Mouse (Mus musculus) forebrain, postnatal 0 days (tissue): ENCODE data around the gene Il13. TPM values are rescaled to one million over a fixed set of nuclear protein-coding genes. Genes with fewer than 3 reads are reported as not detected.
A peak's percentile ranks its signal among the peaks of the same experiment; 100 is the strongest.

ENCODE experiments used
- ATAC-seq: fragments of 200-750 bp; cut with Nextera tagmentation; 2 replicates; pipeline ENCODE4 v1.8.0; 2017; ENCODE audit warnings: mild to moderate bottlenecking, moderate library complexity
- DNase-seq: peaks from one replicate; pipeline ENCODE4 v3.0.0-alpha.2; 2015
- H3K27ac ChIP-seq: fragments of 300-500 bp; sonication (generic); 2 replicates; pipeline ENCODE4 v1.5.1; 2014; ENCODE audit warnings: low read depth, mild to moderate bottlenecking, antibody characterized with exemption, low read length, moderate library complexity, mixed read lengths
- H3K27me3 ChIP-seq: fragments of 300-500 bp; sonication (generic); 2 replicates; pipeline ENCODE4 v1.6.1; 2014; ENCODE audit warnings: mild to moderate bottlenecking, low read length, mixed read lengths; ENCODE audit not compliant: insufficient read depth
- H3K36me3 ChIP-seq: fragments of 300-500 bp; sonication (generic); 2 replicates; pipeline ENCODE4 v1.6.1; 2014; ENCODE audit warnings: mild to moderate bottlenecking, moderate library complexity; ENCODE audit not compliant: insufficient read depth
- H3K4me1 ChIP-seq: fragments of 300-500 bp; sonication (generic); 2 replicates; pipeline ENCODE4 v1.6.1; 2014; ENCODE audit warnings: antibody characterized with exemption; ENCODE audit not compliant: insufficient read depth
- H3K4me2 ChIP-seq: fragments of 300-500 bp; sonication (generic); 2 replicates; pipeline ENCODE4 v1.6.1; 2014; ENCODE audit warnings: low read depth, mild to moderate bottlenecking, moderate library complexity
- H3K4me3 ChIP-seq: fragments of 300-500 bp; sonication (generic); 2 replicates; pipeline ENCODE4 v1.5.1; 2014; ENCODE audit warnings: low read depth, low read length, mixed read lengths
- H3K9ac ChIP-seq: fragments of 300-500 bp; sonication (generic); 2 replicates; pipeline ENCODE4 v1.6.1; 2014; ENCODE audit warnings: mild to moderate bottlenecking
- H3K9me3 ChIP-seq: fragments of 300-500 bp; sonication (generic); 2 replicates; pipeline ENCODE4 v1.6.1; 2016; ENCODE audit warnings: low read length
- CTCF ChIP-seq: sonication (generic); IDR thresholded peaks from 2 replicates; pipeline ENCODE4 v1.5.1; 2016; ENCODE audit warnings: antibody characterized with exemption, control low read depth, low read depth
- WGBS: fragments of 180-500 bp; shearing (Covaris S2); extraction: QIAGEN DNeasy Blood & Tissue Kit; methylation state at CpG from one replicate; pipeline ENCODE4 v1.1.7; 2014; 5-methylcytosine and 5-hydroxymethylcytosine counted together
- polyA plus RNA-seq: library from polyadenylated mRNA; unstranded; fragments of >200 nt; fragmentation: Nextera tagmentation; extraction: Ambion mirVana; gene quantifications from 2 replicates; pipeline ENCODE4 v1.2.1, GENCODE M21; 2015
- total RNA-seq: library from RNA; depleted of rRNA; stranded (reverse); fragments of >200 nt; gene quantifications from 2 replicates; pipeline ENCODE4 v1.2.3, GENCODE M21; 2014

Il13 gene
- total and polyA plus RNA-seq, 2 experiments from 2014 or later: not detected

DNA sequence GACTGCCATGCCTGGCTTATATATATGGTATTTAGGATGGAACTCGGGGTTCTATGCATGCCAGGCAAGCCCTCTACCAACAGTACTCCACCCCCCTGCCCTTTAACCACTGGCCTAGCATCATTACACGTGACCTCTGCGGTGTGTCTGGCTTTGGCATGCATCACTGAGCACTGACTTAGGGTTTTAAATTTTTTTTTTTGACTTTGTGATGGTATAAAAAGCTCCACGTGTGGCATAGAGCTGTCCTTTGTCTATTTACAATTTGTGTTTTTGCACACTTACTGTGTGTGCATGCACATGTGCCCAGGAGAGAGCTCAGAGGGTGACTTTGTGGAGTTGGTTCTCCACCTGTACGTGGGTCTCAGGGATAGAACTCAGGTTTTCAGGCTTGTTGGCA, 9.5 kb upstream of the Il13 start:
- DNase-seq: no peak
- WGBS: 72% methylated on average over 5 of the region's 5 CpGs
- ATAC-seq: no peak
- TF ChIP-seq CTCF: no peak
- H3K9ac ChIP-seq: no peak overlapping the region
- H3K36me3 ChIP-seq: no peaks in the 10 kb centered on the region
- H3K4me1 ChIP-seq: no peaks in the 10 kb centered on the region
- H3K4me2 ChIP-seq: no peak overlapping the region
- H3K4me3 ChIP-seq: no peak overlapping the region
- no peak overlapping the region for H3K27ac ChIP-seq
- no peaks in the 10 kb centered on the region for H3K9me3 ChIP-seq
- no peaks in the 10 kb centered on the region for H3K27me3 ChIP-seq

- no peaks in the 10 kb centered on the region for H3K9me3 ChIP-seq
- TF ChIP-seq CTCF: peak; percentile 32; the same call in 1 of the 2 replicates
- H3K27me3 ChIP-seq: no peaks in the 10 kb centered on the region
- H3K9ac ChIP-seq: no peak overlapping the region
- no peaks in the 10 kb centered on the region for H3K4me1 ChIP-seq
- no peaks in the 10 kb centered on the region for H3K36me3 ChIP-seq
- 81% methylated on average over 12 of the region's 12 CpGs for WGBS
- no peak overlapping the region for H3K4me3 ChIP-seq
- DNase-seq: no peak
- ATAC-seq: no peak
- no peak overlapping the region for H3K4me2 ChIP-seq
- no peak overlapping the region for H3K27ac ChIP-seq
Measured at GRCm38 (mm10) chr11:53642744-53643279, 8.3 kb upstream of the Il13 start.

DNA sequence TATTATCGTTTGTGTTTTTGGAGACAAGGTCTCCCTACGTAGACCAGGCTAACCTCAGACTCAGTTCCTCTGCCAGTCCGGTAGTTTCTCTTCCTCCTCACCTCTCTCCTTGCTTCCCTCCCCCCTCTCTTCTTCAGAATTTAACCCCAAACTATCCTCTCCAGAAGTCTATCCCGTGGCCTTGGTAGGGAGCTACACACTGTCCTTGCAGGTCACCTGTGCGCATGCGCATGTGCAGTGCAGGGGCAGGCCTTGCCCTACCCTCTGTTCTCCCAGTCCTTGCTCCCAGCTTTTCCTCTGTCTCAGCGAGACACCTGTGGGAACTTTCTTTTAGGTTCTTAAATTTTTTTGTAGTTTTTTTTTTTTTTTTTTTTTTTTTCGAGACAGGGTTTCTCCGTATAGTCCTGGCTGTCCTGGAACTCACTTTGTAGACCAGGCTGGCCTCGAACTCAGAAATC, 3.3 kb upstream of the Il13 start:
- Histone ChIP-seq H3K4me3 (no peak overlapping the region), H3K4me1 (no peaks in the 10 kb centered on the region), H3K4me2 (no peak overlapping the region), H3K9me3 (no peaks in the 10 kb centered on the region), H3K9ac (no peak overlapping the region), H3K27ac (no peak overlapping the region), H3K27me3 (no peaks in the 10 kb centered on the region; the same call in none of the 2 replicates), H3K36me3 (no peaks in the 10 kb centered on the region)
- DNase-seq (no peak), ATAC-seq (no peak)
- TF ChIP-seq CTCF: no peak
- WGBS: 85% methylated on average over 10 of the region's 10 CpGs

GRCm38 (mm10) chr11:53637046-53637802, 2.7 kb upstream of the Il13 start:
- Histone ChIP-seq H3K27me3 (no peaks in the 10 kb centered on the region; the same call in none of the 2 replicates), H3K4me2 (no peak overlapping the region), H3K4me1 (no peaks in the 10 kb centered on the region), H3K27ac (no peak overlapping the region), H3K4me3 (no peak overlapping the region), H3K9me3 (no peaks in the 10 kb centered on the region), H3K36me3 (no peaks in the 10 kb centered on the region), H3K9ac (no peak overlapping the region)
- 22% methylated on average over 21 of the region's 21 CpGs for WGBS
- no peak for TF ChIP-seq CTCF
- DNase-seq (no peak), ATAC-seq (no peak)

- Histone ChIP-seq H3K9me3 (no peaks in the 10 kb centered on the region), H3K4me2 (peak overlapping the region; percentile 61), H3K27ac (no peak overlapping the region), H3K36me3 (no peaks in the 10 kb centered on the region), H3K4me1 (no peaks in the 10 kb centered on the region), H3K27me3 (no peaks in the 10 kb centered on the region; the same call in none of the 2 replicates), H3K4me3 (peak overlapping the region; percentile 32), H3K9ac (no peak overlapping the region; the same call in 1 of the 2 replicates)
- DNase-seq (no peak), ATAC-seq (no peak; the same call in 1 of the 2 replicates)
- TF ChIP-seq CTCF: no peak
- WGBS: 2% methylated on average over 40 of the region's 40 CpGs
Measured at GRCm38 (mm10) chr11:53636183-53636646, 1.7 kb upstream of the Il13 start.

DNA sequence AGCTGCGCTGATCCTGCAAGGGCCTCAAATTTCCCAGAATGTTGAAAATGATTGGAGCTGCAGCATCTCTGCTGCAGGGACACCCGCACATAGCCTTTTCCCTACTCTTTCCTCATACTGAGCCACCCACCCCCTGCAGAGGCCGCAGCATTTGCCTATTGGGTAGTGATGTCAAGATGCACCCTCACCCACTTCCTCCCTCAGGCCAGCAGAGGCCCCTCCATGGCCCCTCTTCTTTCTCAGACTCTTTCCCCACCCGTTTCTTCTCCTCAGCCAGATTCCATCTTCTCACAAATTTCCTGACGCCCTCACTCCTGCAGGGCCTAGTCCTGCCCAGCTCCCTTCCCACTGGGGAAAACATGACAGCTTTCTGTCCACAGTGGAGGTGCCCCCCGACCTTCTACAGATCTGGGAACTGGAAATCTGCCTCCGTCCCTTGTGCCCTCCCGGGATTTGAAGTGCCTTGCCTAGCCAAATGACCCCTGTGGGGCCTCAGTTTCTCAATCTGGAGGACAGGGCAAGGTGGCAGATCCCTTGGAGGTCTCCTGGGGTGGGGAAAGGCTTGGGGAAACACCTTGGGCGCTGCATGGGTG, 1.2 kb upstream of the Il13 start:
- Histone ChIP-seq H3K4me2 (peak overlapping the region; percentile 61), H3K27me3 (no peaks in the 10 kb centered on the region; the same call in none of the 2 replicates), H3K4me3 (peak overlapping the region; percentile 32), H3K9me3 (no peaks in the 10 kb centered on the region), H3K4me1 (no peaks in the 10 kb centered on the region), H3K27ac (no peak overlapping the region), H3K36me3 (no peaks in the 10 kb centered on the region), H3K9ac (no peak overlapping the region; the same call in 1 of the 2 replicates)
- WGBS: 49% methylated on average over 9 of the region's 9 CpGs
- no peak for DNase-seq
- no peak for TF ChIP-seq CTCF
- no peak for ATAC-seq

DNA sequence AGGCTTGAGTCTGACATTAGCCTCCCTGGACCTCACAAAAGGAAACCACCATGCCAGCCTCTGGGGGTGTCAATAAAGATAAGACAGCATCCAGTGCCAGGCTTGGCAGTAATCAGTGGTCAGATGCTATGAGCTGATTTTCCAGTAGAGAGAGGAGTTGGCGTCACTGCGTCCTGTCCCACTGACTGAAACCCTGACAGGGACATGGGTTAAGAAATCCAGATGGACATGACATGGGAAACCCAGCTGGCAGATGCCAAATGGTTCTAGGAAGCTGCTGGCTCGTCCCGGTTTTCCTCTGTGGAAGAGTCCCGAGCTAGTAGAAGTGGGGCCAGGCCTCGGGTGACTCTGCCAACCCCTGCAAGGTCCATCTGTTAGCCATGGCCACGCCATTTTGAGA, 858 bp downstream of the Il13 start:
- no peak for DNase-seq
- WGBS: 88% methylated on average over 7 of the region's 7 CpGs
- Histone ChIP-seq H3K9me3 (no peaks in the 10 kb centered on the region), H3K4me1 (no peaks in the 10 kb centered on the region), H3K27me3 (no peaks in the 10 kb centered on the region; the same call in none of the 2 replicates), H3K4me2 (no peak overlapping the region), H3K9ac (no peak overlapping the region), H3K27ac (no peak overlapping the region), H3K4me3 (no peak overlapping the region), H3K36me3 (no peaks in the 10 kb centered on the region)
- ATAC-seq: no peak
- no peak for TF ChIP-seq CTCF
